Mouse (Mus musculus): ENCODE data around the gene Hspb2. TPM values are rescaled to one million over a fixed set of nuclear protein-coding genes. Genes with fewer than 3 reads are reported as not detected.

The Hspb2 gene
- polyA plus RNA-seq (2012; ENCODE audit: low replicate concordance) = not detected in 2 replicates

DNA sequence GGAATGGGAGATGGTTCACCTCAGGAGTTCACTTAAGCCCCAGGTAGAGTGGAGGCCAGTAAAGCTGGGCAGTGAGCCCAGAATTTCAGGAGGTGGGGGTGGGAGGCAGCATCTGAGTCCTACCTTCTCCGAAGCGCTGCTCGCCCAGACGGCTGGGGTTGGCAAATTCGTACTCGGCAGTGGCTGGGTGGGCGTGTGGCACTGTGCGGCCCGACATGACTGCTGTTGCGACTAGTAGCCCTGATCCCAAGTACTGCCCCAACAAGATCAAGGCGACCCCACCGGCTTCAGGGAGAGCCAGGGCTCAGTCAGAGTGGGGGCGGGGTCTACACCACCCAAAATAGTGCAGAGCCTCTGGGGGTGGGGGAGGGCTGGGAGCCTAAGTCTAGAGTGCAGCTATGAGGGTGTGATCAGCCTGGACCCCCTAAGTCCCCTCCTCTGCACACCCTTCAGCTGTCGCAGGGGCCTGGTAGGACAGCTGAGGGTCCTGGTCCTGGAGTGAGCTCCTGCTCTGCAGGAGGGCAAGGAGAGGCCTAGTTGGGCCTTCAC lies at the start of gene Hspb2:
Gene Hspb2, minus strand, starts transcription at position 301 of the 549 bp plus-strand sequence.

DNA sequence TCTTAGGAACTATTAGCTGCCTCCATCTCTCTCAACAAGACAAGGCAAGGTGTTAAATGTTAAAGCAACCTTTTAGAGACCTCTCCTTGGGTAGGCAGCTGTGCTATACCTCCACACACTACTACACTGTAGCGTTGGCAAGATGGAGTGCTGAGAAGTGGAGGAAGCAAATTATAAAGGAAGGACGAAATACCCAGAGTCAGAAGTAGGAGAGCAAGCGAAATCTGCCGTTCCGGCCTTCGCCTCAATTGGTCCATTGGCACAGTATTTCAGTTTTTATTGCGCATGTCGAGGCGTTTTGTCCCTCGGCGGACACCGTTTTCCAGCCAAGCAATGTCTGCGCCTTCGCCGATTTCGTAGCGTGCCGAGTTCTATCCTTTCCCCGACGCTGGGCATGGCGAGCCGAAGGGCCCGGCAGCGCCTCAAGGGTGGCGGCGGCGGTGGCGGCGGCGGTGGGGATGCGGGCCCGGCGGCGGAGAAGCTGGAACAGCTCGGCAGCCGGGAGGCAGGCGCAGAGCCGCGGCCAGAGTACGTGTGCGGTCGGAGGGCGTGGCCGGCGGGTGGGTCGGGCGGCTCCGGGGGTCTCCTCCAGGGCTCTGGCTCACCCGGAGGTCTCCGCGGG lies 22.9 kb upstream of the Hspb2 start, which contains the start of the genes Alg9 and 1110032A03Rik:
Gene Alg9, plus strand, starts transcription at position 29 of the 622 bp plus-strand sequence.
Gene 1110032A03Rik, minus strand, starts transcription at position 530 of the 622 bp plus-strand sequence.

DNA sequence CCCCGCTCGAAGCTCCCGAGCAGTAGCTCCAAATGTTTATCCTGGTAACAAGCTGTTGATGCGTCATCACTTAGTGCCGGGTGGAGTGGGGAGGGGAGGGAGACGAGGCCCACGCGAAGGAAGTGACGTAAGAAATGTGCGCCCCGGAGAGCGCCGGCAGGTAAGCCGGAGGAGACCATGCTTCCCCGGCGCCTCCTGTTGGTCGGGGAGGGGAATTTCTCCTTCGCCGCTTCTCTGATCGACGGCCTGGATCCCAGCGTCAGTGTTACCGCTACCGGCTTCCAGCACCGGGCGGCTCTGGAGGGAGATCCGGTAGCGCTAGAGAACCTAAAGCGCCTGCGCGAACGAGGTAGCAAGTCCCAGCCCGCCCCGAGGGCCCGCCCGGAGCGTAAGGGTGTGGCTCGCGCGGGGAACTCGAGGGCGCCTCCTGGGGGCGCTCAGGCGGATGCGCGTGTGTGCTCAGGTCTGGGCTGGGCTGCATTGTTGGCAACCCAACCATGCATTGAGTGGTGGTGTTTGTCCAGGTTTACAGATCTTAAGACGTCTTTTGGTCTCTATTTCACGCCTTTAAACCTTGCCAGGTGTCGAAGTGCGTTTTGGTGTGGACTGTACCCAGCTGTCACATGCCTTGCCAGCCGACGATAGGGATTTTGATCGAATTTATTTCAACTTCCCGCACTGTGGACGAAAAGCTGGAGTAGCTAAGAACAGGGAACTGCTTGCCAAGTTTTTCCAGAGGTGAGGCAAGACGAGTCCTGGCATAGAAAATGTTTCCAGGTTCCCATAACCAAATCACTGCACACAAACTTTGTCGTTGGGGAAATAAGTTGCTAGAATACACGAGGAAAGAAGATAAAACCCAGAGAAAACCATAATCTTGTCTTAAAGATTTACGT lies 16.2 kb upstream of the Hspb2 start, which contains the start of gene Fdxacb1:
Gene Fdxacb1, plus strand, starts transcription at position 130 of the 896 bp plus-strand sequence.

DNA sequence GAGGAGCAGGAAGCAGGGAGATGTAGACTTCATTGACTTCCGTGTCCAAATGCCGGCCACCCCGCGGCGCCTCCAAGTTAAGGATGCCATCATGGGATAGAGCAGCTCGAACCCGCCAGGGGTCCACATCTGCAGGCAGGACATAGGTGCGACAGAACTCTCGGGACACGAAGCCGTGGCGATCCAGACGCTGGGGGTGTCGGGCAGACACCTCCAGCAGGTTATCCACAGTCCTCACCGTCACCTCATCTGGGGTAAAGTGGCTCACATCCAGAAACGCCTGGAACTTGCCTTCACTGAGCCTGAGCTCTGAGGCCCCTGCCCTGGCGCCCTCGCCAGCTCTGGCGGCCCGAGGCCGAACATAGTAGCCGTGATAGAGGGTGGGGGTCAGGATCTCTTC lies 831 bp downstream of the Hspb2 start, which contains the start of gene Cryab:
Gene Cryab, plus strand, starts transcription at position 3 of the 400 bp plus-strand sequence.

DNA sequence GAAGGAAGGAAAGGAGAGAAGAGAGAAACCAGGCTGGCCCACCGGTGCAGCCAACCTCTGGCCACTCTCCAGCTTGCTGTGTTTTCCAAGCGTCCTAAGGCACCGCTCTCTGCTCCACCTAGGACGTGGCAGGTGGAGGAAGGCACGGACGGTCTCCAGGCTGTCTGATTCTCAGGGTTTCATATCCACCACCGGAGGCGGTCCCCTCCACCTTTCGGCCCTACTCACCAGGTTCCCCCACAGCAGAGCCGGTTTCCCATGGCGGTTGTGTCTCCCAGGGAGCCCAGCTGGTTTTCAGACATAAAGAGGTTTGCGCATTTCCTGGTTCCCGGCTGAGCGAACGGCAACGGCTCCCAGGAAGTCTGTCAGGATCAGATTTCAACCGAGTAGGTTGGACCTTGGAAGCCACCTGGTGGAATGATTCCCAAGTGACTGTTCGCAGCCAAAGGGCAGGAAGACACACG lies 5.9 kb downstream of the Hspb2 start, which contains the start of gene 2310030G06Rik:
Gene 2310030G06Rik, minus strand, starts transcription at position 323 of the 464 bp plus-strand sequence.

DNA sequence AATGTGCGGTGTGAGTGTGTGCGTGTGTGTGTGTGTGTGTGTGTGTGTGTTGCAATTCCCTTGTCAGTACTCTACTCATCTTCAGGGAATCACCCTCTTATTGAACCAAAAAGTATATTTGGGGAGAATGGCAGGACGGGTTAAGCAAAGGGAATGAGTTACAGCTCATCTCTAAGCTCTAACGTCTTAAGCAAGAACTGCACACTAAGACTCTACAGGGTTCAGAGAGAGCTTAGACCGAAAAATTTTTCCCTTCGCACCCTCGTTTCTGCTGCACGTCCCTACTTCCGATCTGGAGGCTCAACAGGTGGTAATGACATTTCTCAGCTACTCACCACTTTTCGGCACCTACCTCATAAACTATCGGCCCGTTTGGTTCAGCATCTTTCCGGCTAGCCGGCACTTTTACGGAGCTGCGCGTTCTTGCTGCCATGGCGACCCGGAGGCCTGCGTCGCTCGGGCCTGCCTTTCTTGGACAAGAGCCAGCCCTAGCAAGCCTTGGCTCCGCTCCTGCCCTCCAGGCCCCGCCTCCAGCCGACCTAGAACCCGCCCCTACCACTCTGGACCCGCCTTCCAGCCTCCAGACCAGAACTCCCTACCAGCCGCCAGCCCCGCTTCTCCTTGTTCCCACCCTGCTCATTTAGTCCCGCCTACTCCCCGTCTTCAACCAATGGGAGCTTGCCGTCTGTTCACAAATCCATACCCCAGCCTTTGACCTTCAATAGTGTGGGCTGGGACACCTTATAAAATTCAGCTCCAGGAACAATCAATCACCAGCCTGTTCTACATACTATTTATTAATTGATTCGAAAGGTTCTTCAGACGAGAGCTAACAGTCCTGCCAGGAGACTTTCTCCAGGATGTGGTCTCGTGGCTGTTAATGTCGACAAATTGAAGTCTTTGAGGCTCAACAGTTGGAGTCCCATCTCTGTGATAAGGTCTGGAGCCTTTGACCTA lies 13.0 kb downstream of the Hspb2 start, which contains the start of gene Dixdc1:
Gene Dixdc1, minus strand, starts transcription at position 604 of the 957 bp plus-strand sequence.

Other genes with a start within 250 kb of the Hspb2 start
- gene Pts, start 223.6 kb downstream of the Hspb2 start, polyA plus RNA-seq (2012; ENCODE audit: low replicate concordance) = 3.7 and 9.6 TPM in 2 replicates
- gene Il18, start 197.5 kb downstream of the Hspb2 start, polyA plus RNA-seq (2012; ENCODE audit: low replicate concordance) = 2.0 TPM in 1 of 2 replicates, not detected in the other
- not detected in 2 replicates for gene Bco2, start 197.2 kb downstream of the Hspb2 start, polyA plus RNA-seq (2012; ENCODE audit: low replicate concordance)
- gene Tex12, start 191.0 kb downstream of the Hspb2 start, polyA plus RNA-seq (2012; ENCODE audit: low replicate concordance) = not detected in 2 replicates
- gene Sdhd, start 148.5 kb downstream of the Hspb2 start, polyA plus RNA-seq (2012; ENCODE audit: low replicate concordance) = 4.9 and 64.9 TPM in 2 replicates
- 3.2 and 17.7 TPM in 2 replicates for gene Timm8b, start 148.4 kb downstream of the Hspb2 start, polyA plus RNA-seq (2012; ENCODE audit: low replicate concordance)
- 0.17 TPM in 1 of 2 replicates, not detected in the other for gene Pih1d2, start 135.0 kb downstream of the Hspb2 start, polyA plus RNA-seq (2012; ENCODE audit: low replicate concordance)
- gene Nkapd1, start 134.9 kb downstream of the Hspb2 start, polyA plus RNA-seq (2012; ENCODE audit: low replicate concordance) = 5.4 and 6.9 TPM in 2 replicates
- gene Dlat, start 92.6 kb downstream of the Hspb2 start, polyA plus RNA-seq (2012; ENCODE audit: low replicate concordance) = 59.9 and 70.1 TPM in 2 replicates
- gene Dixdc1, start 12.8 kb downstream of the Hspb2 start, polyA plus RNA-seq (2012; ENCODE audit: low replicate concordance) = not detected in 2 replicates
- not detected in 2 replicates for gene 2310030G06Rik, start 5.8 kb downstream of the Hspb2 start, polyA plus RNA-seq (2012; ENCODE audit: low replicate concordance)
- 1.1 TPM in 1 of 2 replicates, not detected in the other for gene Cryab, start 1.0 kb downstream of the Hspb2 start, polyA plus RNA-seq (2012; ENCODE audit: low replicate concordance)
- 0.81 and 2.6 TPM in 2 replicates for gene Fdxacb1, start 15.9 kb upstream of the Hspb2 start, polyA plus RNA-seq (2012; ENCODE audit: low replicate concordance)
- gene Alg9, start 22.7 kb upstream of the Hspb2 start, polyA plus RNA-seq (2012; ENCODE audit: low replicate concordance) = 4.8 and 6.6 TPM in 2 replicates
- 1.2 and 1.5 TPM in 2 replicates for gene 1110032A03Rik, start 23.2 kb upstream of the Hspb2 start, polyA plus RNA-seq (2012; ENCODE audit: low replicate concordance)
- 10.1 and 14.5 TPM in 2 replicates for gene Ppp2r1b, start 92.9 kb upstream of the Hspb2 start, polyA plus RNA-seq (2012; ENCODE audit: low replicate concordance)